Mouse (Mus musculus) small intestine, adult 2 months (tissue): ENCODE measurements around the gene Dtx3.

ENCODE experiments used
- CTCF ChIP-seq: fragments of 200-500 bp; IDR thresholded peaks from 2 replicates; pipeline ENCODE4 v1.5.1; 2012; ENCODE audit warnings: low read depth, mild to moderate bottlenecking, control low read depth, inconsistent platforms, low read length, moderate library complexity, mixed read lengths; ENCODE audit not compliant: insufficient replicate concordance, insufficient read length; ENCODE audit errors: extremely low read depth
- POLR2A ChIP-seq: fragments of 200-500 bp; IDR thresholded peaks from 2 replicates; pipeline ENCODE4 v1.6.1; 2012; ENCODE audit warnings: low read depth, mild to moderate bottlenecking, control low read depth, inconsistent platforms, low read length, moderate library complexity

- TF ChIP-seq POLR2A (no peak), CTCF (peak; percentile 5; the same call in 1 of the 2 replicates)
These were observed 15.5 kb upstream of the Dtx3 start for GRCm38 (mm10) chr10:127210961-127211405.
